Mouse (Mus musculus) MEL (cell line): Measurements from ENCODE around the gene Adamts4. TPM values are rescaled to one million over a fixed set of nuclear protein-coding genes. Genes with fewer than 3 reads are reported as not detected.
A peak's percentile ranks its signal among the peaks of the same experiment; 100 is the strongest.

Experiments used
- DNase-seq: peaks from one replicate; pipeline ENCODE4 v3.0.0; 2011; ENCODE audit warnings: low read depth, low spot score
- H3K27ac ChIP-seq: 2 replicates; pipeline ENCODE4 v1.5.1; 2012; ENCODE audit warnings: low read depth, mild to moderate bottlenecking, control low read depth, low read length, moderate library complexity; ENCODE audit not compliant: control insufficient read depth
- H3K27me3 ChIP-seq, 2 experiments: fragments of 150-350 bp in 1 of 2; sonication (generic) in 1 of 2; 2 replicates each; pipeline ENCODE4 v1.6.1; 2012; ENCODE audit warnings: low read length in 2 of 2, mild to moderate bottlenecking in 2 of 2, improper control_type of control experiment in 1 of 2, moderate library complexity in 1 of 2; ENCODE audit not compliant: insufficient read depth in 2 of 2, control insufficient read depth in 1 of 2
- H3K36me3 ChIP-seq, 2 experiments: 2 replicates each; pipeline ENCODE4 v1.6.1; 2012 to 2014; ENCODE audit warnings: low read length in 2 of 2, improper control_type of control experiment in 1 of 2, inconsistent platforms in 1 of 2, mild to moderate bottlenecking in 1 of 2; ENCODE audit not compliant: insufficient read depth in 2 of 2, control insufficient read depth in 1 of 2
- H3K4me1 ChIP-seq, 2 experiments: fragments of 150-350 bp in 1 of 2; sonication (generic) in 1 of 2; 2 replicates each; pipeline ENCODE4 v1.6.1; 2012; ENCODE audit warnings: low read length in 2 of 2, improper control_type of control experiment in 1 of 2, mild to moderate bottlenecking in 1 of 2; ENCODE audit not compliant: insufficient read depth in 2 of 2, control insufficient read depth in 1 of 2
- H3K4me3 ChIP-seq, 2 experiments: fragments of 150-350 bp in 1 of 2; sonication (generic) in 1 of 2; 2 replicates each; pipeline ENCODE4 v1.5.1; 2012; ENCODE audit warnings: low read depth in 2 of 2, low read length in 2 of 2, mild to moderate bottlenecking in 2 of 2, moderate library complexity in 2 of 2, control low read depth in 1 of 2, improper control_type of control experiment in 1 of 2; ENCODE audit not compliant: control insufficient read depth in 1 of 2, insufficient read depth in 1 of 2
- H3K79me2 ChIP-seq: 2 replicates; pipeline ENCODE4 v1.6.1; 2012; ENCODE audit warnings: mild to moderate bottlenecking, low read length, moderate library complexity; ENCODE audit not compliant: control insufficient read depth, poor library complexity, insufficient read depth
- H3K9ac ChIP-seq: 2 replicates; pipeline ENCODE4 v1.6.1; 2012; ENCODE audit warnings: low read depth, mild to moderate bottlenecking, control low read depth, low read length, moderate library complexity; ENCODE audit not compliant: control insufficient read depth, poor library complexity, severe bottlenecking
- H3K9me3 ChIP-seq: fragments of 150-350 bp; sonication (generic); replicated peaks from 2 replicates; pipeline ENCODE4 v1.6.1; 2012; ENCODE audit warnings: mild to moderate bottlenecking, low read length, improper control_type of control experiment, moderate library complexity; ENCODE audit not compliant: insufficient read depth
- CHD1 ChIP-seq: IDR thresholded peaks from 2 replicates; pipeline ENCODE4 v1.6.1; 2012; ENCODE audit warnings: low read depth, mild to moderate bottlenecking, inconsistent platforms, low read length, improper control_type of control experiment
- CTCF ChIP-seq, 3 experiments: IDR thresholded peaks in 2 of 3; conservative IDR thresholded peaks in 1 of 3; 2 replicates each; pipeline ENCODE4 v1.5.1; 2011 to 2012; ENCODE audit warnings: low read length in 3 of 3, low read depth in 2 of 3, mild to moderate bottlenecking in 2 of 3, improper control_type of control experiment in 1 of 3, inconsistent platforms in 1 of 3, mixed read lengths in 1 of 3, moderate library complexity in 1 of 3; ENCODE audit not compliant: control insufficient read depth in 1 of 3, insufficient read depth in 1 of 3, poor library complexity in 1 of 3, severe bottlenecking in 1 of 3
- E2F4 ChIP-seq: IDR thresholded peaks from 2 replicates; pipeline ENCODE4 v1.6.1; 2011; ENCODE audit warnings: low read depth, low read length, improper control_type of control experiment, borderline replicate concordance
- ELF1 ChIP-seq: IDR thresholded peaks from 2 replicates; pipeline ENCODE4 v1.6.1; 2014; ENCODE audit warnings: low read depth, mild to moderate bottlenecking, inconsistent platforms, low read length, improper control_type of control experiment, moderate library complexity
- GABPA ChIP-seq: IDR thresholded peaks from 2 replicates; pipeline ENCODE4 v1.6.1; 2012; ENCODE audit warnings: low read depth, mild to moderate bottlenecking, inconsistent platforms, low read length, improper control_type of control experiment, moderate library complexity
- HCFC1 ChIP-seq: IDR thresholded peaks from 2 replicates; pipeline ENCODE4 v1.6.1; 2012; ENCODE audit warnings: low read depth, mild to moderate bottlenecking, inconsistent platforms, low read length, improper control_type of control experiment, moderate library complexity
- KAT2A ChIP-seq: conservative IDR thresholded peaks from 2 replicates; pipeline ENCODE4 v1.6.1; 2012; ENCODE audit warnings: low read depth, low read length, improper control_type of control experiment, inconsistent platforms
- MAFK ChIP-seq: IDR thresholded peaks from 2 replicates; pipeline ENCODE4 v1.6.1; 2011; ENCODE audit warnings: low read depth, mild to moderate bottlenecking, low read length, improper control_type of control experiment, borderline replicate concordance
- MXI1 ChIP-seq: IDR thresholded peaks from 2 replicates; pipeline ENCODE4 v1.6.1; 2011; ENCODE audit warnings: mild to moderate bottlenecking, low read depth, low read length, improper control_type of control experiment
- POLR2AphosphoS2 ChIP-seq: IDR thresholded peaks from 2 replicates; pipeline ENCODE4 v1.6.1; 2011; ENCODE audit warnings: low read length, improper control_type of control experiment
- RAD21 ChIP-seq: IDR thresholded peaks from 2 replicates; pipeline ENCODE4 v1.6.1; 2011; ENCODE audit warnings: mild to moderate bottlenecking, low read depth, low read length, improper control_type of control experiment
- SIN3A ChIP-seq: IDR thresholded peaks from 2 replicates; pipeline ENCODE4 v1.6.1; 2012; ENCODE audit warnings: low read length, improper control_type of control experiment, inconsistent platforms
- SMC3 ChIP-seq: IDR thresholded peaks from 2 replicates; pipeline ENCODE4 v1.6.1; 2011; ENCODE audit warnings: low read depth, low read length, improper control_type of control experiment
- TAL1 ChIP-seq: IDR thresholded peaks from 2 replicates; pipeline ENCODE4 v1.6.1; 2012; ENCODE audit warnings: mild to moderate bottlenecking, inconsistent platforms, low read length, moderate library complexity, mixed read lengths
- TBP ChIP-seq: IDR thresholded peaks from 2 replicates; pipeline ENCODE4 v1.8.0; 2011; ENCODE audit warnings: low read depth, low read length, improper control_type of control experiment
- USF1 ChIP-seq: IDR thresholded peaks from 2 replicates; pipeline ENCODE4 v1.6.1; 2014; ENCODE audit warnings: low read depth, mild to moderate bottlenecking, inconsistent platforms, low read length, improper control_type of control experiment, moderate library complexity
- ZC3H11A ChIP-seq: IDR thresholded peaks from 2 replicates; pipeline ENCODE4 v1.6.1; 2012; ENCODE audit warnings: low read depth, mild to moderate bottlenecking, inconsistent platforms, low read length, improper control_type of control experiment
- ZNF384 ChIP-seq: IDR thresholded peaks from 2 replicates; pipeline ENCODE4 v1.6.1; 2012; ENCODE audit warnings: low read depth, mild to moderate bottlenecking, inconsistent platforms, low read length, improper control_type of control experiment
- polyA plus RNA-seq, 2 experiments: library from polyadenylated mRNA; stranded (reverse) in 1 of 2; unstranded in 1 of 2; fragments of >175 nt in 1 of 2; fragments of >200 nt in 1 of 2; gene quantifications; 2 replicates each; pipeline versions ENCODE4 v1.2.1 to v1.2.4; 2012; ENCODE audit warnings: low replicate concordance in 2 of 2, low read depth in 1 of 2; ENCODE audit not compliant: insufficient read length in 2 of 2, insufficient read depth in 1 of 2, missing spikeins in 1 of 2
- total RNA-seq: library from RNA; depleted of rRNA; stranded (reverse); fragments of 300-350 nt; gene quantifications from 2 replicates; pipeline ENCODE4 v1.2.3, GENCODE M21; 2012

Gene Adamts4
- total and polyA plus RNA-seq, 3 experiments: 0.03 TPM; not detected in 2

DNA sequence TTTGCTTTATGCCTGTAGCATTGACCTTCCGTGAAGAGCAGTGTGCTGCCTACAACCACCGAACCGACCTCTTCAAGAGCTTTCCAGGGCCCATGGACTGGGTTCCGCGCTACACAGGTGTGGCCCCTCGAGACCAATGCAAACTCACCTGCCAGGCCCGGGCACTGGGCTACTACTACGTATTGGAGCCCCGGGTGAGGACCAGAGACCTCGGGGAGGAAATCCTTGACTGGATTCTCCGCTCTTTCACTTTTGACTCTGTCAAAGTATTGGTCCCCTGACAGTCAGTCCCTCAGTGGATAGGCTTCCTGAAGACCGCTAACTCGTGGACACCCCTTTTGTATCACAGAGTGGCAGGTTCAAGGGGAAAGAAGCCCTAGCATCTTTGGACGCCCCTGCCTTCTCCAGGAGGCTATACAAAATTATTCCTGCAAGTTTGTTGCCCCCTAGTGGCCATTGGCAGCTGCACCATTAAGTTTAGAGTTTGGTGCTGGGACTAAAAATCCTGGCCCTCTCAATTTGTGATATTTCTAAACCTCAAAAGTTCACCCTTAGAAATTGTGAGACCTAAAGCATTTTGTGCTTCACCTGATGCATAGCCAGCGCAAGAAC, 6.8 kb downstream of the Adamts4 start:
- Histone ChIP-seq H3K9ac (no peak overlapping the region), H3K79me2 (no peaks in the 10 kb centered on the region), H3K9me3 (no peaks in the 10 kb centered on the region), H3K36me3 (no peaks in the 10 kb centered on the region), H3K27ac (no peak overlapping the region), H3K4me3 (peak overlapping the region; percentile 21 to 36; a peak in 1 of 4 replicates), H3K4me1 (no peaks in the 10 kb centered on the region), H3K27me3 (peaks cover 0 to 5% of the 10 kb centered on the region in 2 experiments; a peak in 3 of 4 replicates)
- DNase-seq: peak; percentile 85
- TF ChIP-seq CTCF (IDR thresholded peaks at IDR 0.05 in 2 of 3, conservative IDR thresholded peaks at IDR 0.05 in 1 of 3; ENCODE audit: control insufficient read depth in 1 of 3, insufficient read depth in 1 of 3, low read depth in 2 of 3, low read length in 3 of 3, poor library complexity in 1 of 3, severe bottlenecking in 1 of 3): peak; percentile 74 to 86 (median 78)
- TF ChIP-seq HCFC1: no peak
- TF ChIP-seq ZNF384: peak; percentile 74
- TF ChIP-seq ZC3H11A: peak; percentile 89
- TF ChIP-seq CHD1: no peak
- TF ChIP-seq SIN3A: peak; percentile 53; the same call in 1 of the 2 replicates
- peak; percentile 87 for TF ChIP-seq RAD21
- TF ChIP-seq TBP: peak; percentile 36; the same call in 1 of the 2 replicates
- TF ChIP-seq SMC3: peak; percentile 87

DNA sequence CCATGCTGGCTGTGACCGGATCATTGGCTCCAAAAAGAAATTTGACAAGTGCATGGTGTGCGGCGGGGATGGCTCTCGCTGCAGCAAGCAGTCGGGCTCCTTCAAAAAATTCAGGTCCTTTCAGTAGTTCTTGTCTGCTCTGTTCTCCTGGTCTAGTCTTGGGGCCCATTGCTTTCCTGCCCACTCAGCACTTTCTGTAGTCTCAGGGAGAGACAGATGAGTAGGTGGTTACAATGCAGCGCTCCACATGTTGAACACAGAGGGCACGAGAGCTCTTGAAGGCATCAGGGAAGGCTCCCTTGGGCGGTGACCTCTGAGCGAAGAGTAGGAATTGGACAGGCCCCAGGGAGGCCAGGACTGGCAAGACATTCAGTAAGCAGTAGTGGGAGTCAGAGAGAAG, 7.6 kb downstream of the Adamts4 start:
- Histone ChIP-seq H3K27me3 (peaks cover 0 to 5% of the 10 kb centered on the region in 2 experiments; a peak in 3 of 4 replicates), H3K79me2 (no peaks in the 10 kb centered on the region), H3K36me3 (no peaks in the 10 kb centered on the region), H3K27ac (no peak overlapping the region), H3K9me3 (no peaks in the 10 kb centered on the region), H3K4me1 (0 out of 4 replicates have a peak, but pooled peaks cover 0 to under 1% of the 10 kb centered on the region in 2 experiments), H3K4me3 (no peak overlapping the region), H3K9ac (no peak overlapping the region)
- DNase-seq: no peak
- TF ChIP-seq ELF1 (no peak), MAFK (peak; percentile 24; the same call in 1 of the 2 replicates), POLR2AphosphoS2 (no peak), CHD1 (no peak), USF1 (no peak), KAT2A (no peak)

DNA sequence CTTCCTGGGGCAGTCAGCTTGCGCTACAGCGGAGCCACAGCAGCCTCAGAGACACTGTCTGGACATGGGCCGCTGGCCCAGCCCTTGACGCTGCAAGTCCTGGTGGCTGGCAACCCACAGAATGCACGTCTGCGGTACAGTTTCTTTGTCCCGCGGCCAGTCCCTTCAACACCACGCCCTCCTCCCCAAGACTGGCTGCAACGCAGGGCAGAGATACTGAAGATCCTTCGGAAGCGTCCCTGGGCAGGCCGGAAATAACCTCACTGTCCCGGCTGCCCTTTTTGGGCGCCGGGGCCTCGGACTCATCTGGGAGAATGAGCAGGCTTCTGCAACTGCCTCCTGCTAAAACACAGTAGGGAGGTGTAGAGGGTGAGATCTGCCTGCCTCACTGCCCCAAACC, 8.7 kb downstream of the Adamts4 start:
- no peaks in the 10 kb centered on the region for H3K79me2 ChIP-seq
- peaks cover 0 to 3% of the 10 kb centered on the region in 2 experiments; a peak in 2 of 4 replicates for H3K36me3 ChIP-seq
- no peaks in the 10 kb centered on the region for H3K9me3 ChIP-seq
- no peak overlapping the region for H3K27ac ChIP-seq
- H3K4me3 ChIP-seq: no peak overlapping the region
- H3K27me3 ChIP-seq: peaks cover 0 to 3% of the 10 kb centered on the region in 2 experiments; a peak in 3 of 4 replicates
- H3K9ac ChIP-seq: no peak overlapping the region
- peaks cover 0 to 6% of the 10 kb centered on the region in 2 experiments; a peak in 1 of 4 replicates for H3K4me1 ChIP-seq
- DNase-seq: no peak
- TF ChIP-seq MXI1 (no peak), E2F4 (no peak), GABPA (no peak), TAL1 (no peak), SIN3A (no peak)
